Mouse (Mus musculus) forebrain, embryonic 13.5 days (tissue): ENCODE measurements around the gene Myo1c. TPM values are rescaled to one million over a fixed set of nuclear protein-coding genes. Genes with fewer than 3 reads are reported as not detected.

Source experiments
- ATAC-seq: fragments of 200-750 bp; cut with Nextera tagmentation; 2 replicates; pipeline ENCODE4 v1.8.0; 2017
- H3K27ac ChIP-seq: fragments of 300-500 bp; sonication (generic); 2 replicates; pipeline ENCODE4 v1.5.1; 2015; ENCODE audit warnings: inconsistent platforms, mild to moderate bottlenecking, moderate library complexity
- H3K27me3 ChIP-seq: fragments of 300-500 bp; sonication (generic); 2 replicates; pipeline ENCODE4 v1.6.1; 2015; ENCODE audit warnings: mild to moderate bottlenecking, inconsistent platforms
- H3K36me3 ChIP-seq: fragments of 300-500 bp; sonication (generic); 2 replicates; pipeline ENCODE4 v1.6.1; 2015; ENCODE audit warnings: mild to moderate bottlenecking, inconsistent platforms; ENCODE audit not compliant: poor library complexity, severe bottlenecking
- H3K4me1 ChIP-seq: fragments of 300-500 bp; sonication (generic); 2 replicates; pipeline ENCODE4 v1.6.1; 2015; ENCODE audit warnings: inconsistent platforms
- H3K4me2 ChIP-seq: fragments of 300-500 bp; sonication (generic); 2 replicates; pipeline ENCODE4 v1.6.1; 2015; ENCODE audit warnings: inconsistent platforms, mild to moderate bottlenecking, moderate library complexity
- H3K4me3 ChIP-seq: fragments of 300-500 bp; sonication (generic); 2 replicates; pipeline ENCODE4 v1.5.1; 2015; ENCODE audit warnings: mild to moderate bottlenecking, inconsistent platforms
- H3K9ac ChIP-seq: fragments of 300-500 bp; sonication (generic); 2 replicates; pipeline ENCODE4 v1.6.1; 2015; ENCODE audit warnings: mild to moderate bottlenecking, inconsistent platforms
- H3K9me3 ChIP-seq: fragments of 300-500 bp; sonication (generic); replicated peaks from 2 replicates; pipeline ENCODE4 v1.6.1; 2016; ENCODE audit warnings: inconsistent platforms
- WGBS: fragments of 180-500 bp; shearing (Covaris S2); methylation state at CpG from one replicate; pipeline ENCODE4 v1.1.7; 2015; 5-methylcytosine and 5-hydroxymethylcytosine counted together
- polyA plus RNA-seq: library from polyadenylated mRNA; unstranded; fragments of >200 nt; fragmentation: Nextera tagmentation; extraction: Ambion mirVana; gene quantifications from 2 replicates; pipeline ENCODE4 v1.2.1, GENCODE M21; 2015

Myo1c gene
- polyA plus RNA-seq, 1 experiment from 2014 or later: 6.9 TPM

- Histone ChIP-seq H3K4me2 (no peak overlapping the region), H3K27ac (no peak overlapping the region), H3K9me3 (no peaks in the 10 kb centered on the region), H3K4me1 (peaks cover 20% of the 10 kb centered on the region), H3K4me3 (no peak overlapping the region), H3K27me3 (peaks cover 25% of the 10 kb centered on the region), H3K36me3 (peaks cover 24% of the 10 kb centered on the region; the same call in 1 of the 2 replicates), H3K9ac (no peak overlapping the region)
- no peak for ATAC-seq
- WGBS: 83% methylated on average over 14 of the region's 14 CpGs
Observed at GRCm38 (mm10) chr11:75658996-75659750, 8.9 kb downstream of the Myo1c start.

- no peak for ATAC-seq
- Histone ChIP-seq H3K4me1 (peaks cover 15% of the 10 kb centered on the region), H3K4me2 (no peak overlapping the region), H3K9ac (no peak overlapping the region), H3K27ac (no peak overlapping the region), H3K4me3 (no peak overlapping the region), H3K36me3 (peaks cover 24% of the 10 kb centered on the region; the same call in 1 of the 2 replicates), H3K9me3 (no peaks in the 10 kb centered on the region), H3K27me3 (peaks cover 15% of the 10 kb centered on the region)
- 95% methylated on average over 12 of the region's 12 CpGs for WGBS
Observed at GRCm38 (mm10) chr11:75660081-75660590, 9.8 kb downstream of the Myo1c start.

- peaks cover 10% of the 10 kb centered on the region for H3K27me3 ChIP-seq
- H3K4me3 ChIP-seq: no peak overlapping the region
- no peak overlapping the region; the same call in 1 of the 2 replicates for H3K9ac ChIP-seq
- no peak for ATAC-seq
- no peaks in the 10 kb centered on the region for H3K9me3 ChIP-seq
- H3K4me1 ChIP-seq: peaks cover 7% of the 10 kb centered on the region; the same call in 1 of the 2 replicates
- no peak overlapping the region for H3K27ac ChIP-seq
- peaks cover 26% of the 10 kb centered on the region; the same call in 1 of the 2 replicates for H3K36me3 ChIP-seq
- 91% methylated on average over 21 of the region's 21 CpGs for WGBS
- no peak overlapping the region for H3K4me2 ChIP-seq
Observed at GRCm38 (mm10) chr11:75660941-75661800, 10.9 kb downstream of the Myo1c start.

GRCm38 (mm10) chr11:75662131-75662530, 11.8 kb downstream of the Myo1c start:
- ATAC-seq: no peak
- H3K36me3 ChIP-seq: peaks cover 34% of the 10 kb centered on the region; the same call in 1 of the 2 replicates
- peaks cover 3% of the 10 kb centered on the region; the same call in 1 of the 2 replicates for H3K27me3 ChIP-seq
- no peak overlapping the region for H3K4me2 ChIP-seq
- no peak overlapping the region for H3K27ac ChIP-seq
- H3K9ac ChIP-seq: no peak overlapping the region
- WGBS: 88% methylated on average over 7 of the region's 7 CpGs
- no peak overlapping the region for H3K4me3 ChIP-seq
- no peaks in the 10 kb centered on the region for H3K4me1 ChIP-seq
- H3K9me3 ChIP-seq: no peaks in the 10 kb centered on the region

- no peak for ATAC-seq
- H3K4me1 ChIP-seq: no peaks in the 10 kb centered on the region
- no peak overlapping the region for H3K9ac ChIP-seq
- no peak overlapping the region for H3K4me3 ChIP-seq
- H3K9me3 ChIP-seq: no peaks in the 10 kb centered on the region
- H3K27ac ChIP-seq: no peak overlapping the region
- H3K27me3 ChIP-seq: no peaks in the 10 kb centered on the region
- WGBS: 93% methylated on average over 6 of the region's 6 CpGs
- H3K36me3 ChIP-seq: peaks cover 46% of the 10 kb centered on the region; the same call in 1 of the 2 replicates
- H3K4me2 ChIP-seq: no peak overlapping the region
Observed at GRCm38 (mm10) chr11:75666296-75666695, 16.0 kb downstream of the Myo1c start.

GRCm38 (mm10) chr11:75668621-75669020, 18.3 kb downstream of the Myo1c start:
- Histone ChIP-seq H3K4me2 (no peak overlapping the region), H3K27me3 (no peaks in the 10 kb centered on the region), H3K9ac (no peak overlapping the region), H3K4me3 (no peak overlapping the region), H3K36me3 (peaks cover 46% of the 10 kb centered on the region), H3K9me3 (no peaks in the 10 kb centered on the region), H3K4me1 (no peaks in the 10 kb centered on the region), H3K27ac (no peak overlapping the region)
- 94% methylated on average over 3 of the region's 3 CpGs for WGBS
- ATAC-seq: no peak

- no peak overlapping the region for H3K27ac ChIP-seq
- H3K27me3 ChIP-seq: no peaks in the 10 kb centered on the region
- no peak overlapping the region for H3K4me3 ChIP-seq
- no peak overlapping the region for H3K9ac ChIP-seq
- 87% methylated on average over 11 of the region's 11 CpGs for WGBS
- H3K4me2 ChIP-seq: no peak overlapping the region
- H3K4me1 ChIP-seq: no peaks in the 10 kb centered on the region
- ATAC-seq: no peak
- no peaks in the 10 kb centered on the region for H3K9me3 ChIP-seq
- peaks cover 46% of the 10 kb centered on the region for H3K36me3 ChIP-seq
Observed at GRCm38 (mm10) chr11:75669176-75669852, 19.0 kb downstream of the Myo1c start.

- Histone ChIP-seq H3K9me3 (no peaks in the 10 kb centered on the region), H3K36me3 (peaks cover 46% of the 10 kb centered on the region), H3K27ac (no peak overlapping the region), H3K4me1 (no peaks in the 10 kb centered on the region), H3K9ac (no peak overlapping the region), H3K4me2 (no peak overlapping the region), H3K4me3 (no peak overlapping the region), H3K27me3 (no peaks in the 10 kb centered on the region)
- ATAC-seq: no peak
- WGBS: 87% methylated on average over 12 of the region's 12 CpGs
Observed at GRCm38 (mm10) chr11:75669853-75670200, 19.5 kb downstream of the Myo1c start.

GRCm38 (mm10) chr11:75671426-75672180, 21.3 kb downstream of the Myo1c start:
- Histone ChIP-seq H3K4me2 (no peak overlapping the region), H3K27me3 (no peaks in the 10 kb centered on the region), H3K27ac (no peak overlapping the region), H3K9me3 (no peaks in the 10 kb centered on the region), H3K9ac (no peak overlapping the region), H3K4me3 (no peak overlapping the region), H3K4me1 (no peaks in the 10 kb centered on the region), H3K36me3 (peaks cover 40% of the 10 kb centered on the region)
- 91% methylated on average over 22 of the region's 22 CpGs for WGBS
- no peak for ATAC-seq

- Histone ChIP-seq H3K4me2 (no peak overlapping the region), H3K36me3 (peaks cover 37% of the 10 kb centered on the region), H3K27me3 (no peaks in the 10 kb centered on the region), H3K9me3 (no peaks in the 10 kb centered on the region), H3K9ac (no peak overlapping the region), H3K4me3 (no peak overlapping the region), H3K4me1 (no peaks in the 10 kb centered on the region), H3K27ac (no peak overlapping the region)
- ATAC-seq: no peak
- 89% methylated on average over 5 of the region's 5 CpGs for WGBS
Observed at GRCm38 (mm10) chr11:75673411-75673810, 23.1 kb downstream of the Myo1c start.

GRCm38 (mm10) chr11:75674875-75675274, 24.6 kb downstream of the Myo1c start:
- 80% methylated on average over 3 of the region's 3 CpGs for WGBS
- Histone ChIP-seq H3K27ac (no peak overlapping the region), H3K36me3 (peaks cover 26% of the 10 kb centered on the region), H3K4me1 (peaks cover under 1% of the 10 kb centered on the region), H3K4me2 (no peak overlapping the region), H3K9ac (no peak overlapping the region), H3K4me3 (no peak overlapping the region), H3K27me3 (no peaks in the 10 kb centered on the region), H3K9me3 (no peaks in the 10 kb centered on the region)
- ATAC-seq: no peak
